7 mouse cellular contexts compared by ENCODE assay signal in the genomic region with DNA sequence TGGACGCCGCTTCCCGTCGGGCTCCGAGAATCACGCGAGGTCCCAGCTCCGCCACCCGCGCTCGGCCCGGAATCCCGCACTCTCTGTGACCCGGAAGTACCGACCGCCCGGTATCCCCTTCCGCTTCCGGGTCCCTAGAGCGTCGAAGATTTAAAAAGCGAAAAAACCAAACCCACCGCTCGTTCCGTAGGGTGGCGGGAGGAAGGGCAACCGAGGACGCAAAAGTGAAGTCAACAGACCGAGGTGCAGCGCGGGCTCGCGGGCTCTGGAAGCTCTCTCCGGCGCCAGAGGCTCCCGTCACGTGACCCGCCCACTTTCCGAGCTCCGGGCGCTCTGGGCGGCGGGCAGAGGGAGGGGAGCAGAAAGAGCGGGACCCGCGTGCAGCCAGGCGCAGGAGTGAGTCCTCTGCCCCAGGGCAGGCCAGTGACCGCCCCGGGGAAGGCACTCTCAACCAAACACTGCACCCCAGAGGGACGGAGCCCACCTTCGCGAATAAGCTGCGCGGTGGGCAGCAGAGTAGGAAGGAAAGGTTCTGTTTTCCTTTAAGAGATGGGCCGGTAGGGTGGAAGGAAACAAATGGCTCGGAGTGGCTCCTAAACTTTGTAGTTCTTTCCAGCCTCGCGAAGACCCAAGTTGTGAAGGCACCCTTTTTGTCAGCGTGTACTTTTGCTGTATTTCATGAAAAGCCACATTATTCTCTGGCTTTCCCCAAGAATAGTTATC. TPM values are rescaled to one million over a fixed set of nuclear protein-coding genes. Genes with fewer than 3 reads are reported as not detected.
DNase-seq lines count a peak whose midpoint lies in the region; ATAC-seq and TF ChIP-seq lines count a peak whose summit lies in the region.

A gene (minus strand): TSS at position 261 of the 723 bp plus-strand sequence.

- H3K4me3 ChIP-seq in intestine, postnatal 0 days (ENCODE audit: low read depth, low read length): peak within 1 kb of the TSS; percentile 99
- H3K4me3 ChIP-seq in midbrain, embryonic 12.5 days: peak within 1 kb of the TSS; percentile 100
- peak within 1 kb of the TSS; percentile 83 for H3K4me3 ChIP-seq in small intestine, adult 2 months (ENCODE audit: low read depth, low read length)

- peak; percentile 29; the same call in 1 of the 2 replicates for TF ChIP-seq POLR2A in small intestine, adult 2 months (IDR thresholded peaks at IDR 0.05; ENCODE audit: low read depth, low read length)

- no peak for TF ChIP-seq CTCF in intestine, postnatal 0 days (IDR thresholded peaks at IDR 0.05; ENCODE audit: low read depth)
- TF ChIP-seq CTCF in small intestine, adult 2 months (IDR thresholded peaks at IDR 0.05; ENCODE audit: extremely low read depth, insufficient read length, insufficient replicate concordance, low read depth, low read length): no peak

- no peaks in the 10 kb centered on the region for H3K9me3 ChIP-seq in intestine, postnatal 0 days (ENCODE audit: control insufficient read depth)
- no peaks in the 10 kb centered on the region for H3K9me3 ChIP-seq in midbrain, embryonic 12.5 days

- WGBS in intestine, postnatal 0 days: under 1% methylated on average over 59 of the region's 59 CpGs
- under 1% methylated on average over 59 of the region's 59 CpGs for WGBS in midbrain, embryonic 12.5 days
- under 1% methylated on average over 59 of the region's 59 CpGs for WGBS in small intestine, adult 2 months

- no peaks in the 10 kb centered on the region for H3K4me1 ChIP-seq in intestine, postnatal 0 days (replicated peaks; ENCODE audit: control insufficient read depth, insufficient read depth, low read length)
- peaks cover 15% of the 10 kb centered on the region for H3K4me1 ChIP-seq in midbrain, embryonic 12.5 days
- H3K4me1 ChIP-seq in small intestine, adult 2 months (ENCODE audit: control insufficient read depth, insufficient read depth, insufficient read length, low read length): 0 out of 2 replicates have a peak, but pooled peaks cover 2% of the 10 kb centered on the region

- DNase-seq in adrenal gland, adult 2 months: peak; percentile 89
- peak; percentile 81 for DNase-seq in embryo, embryonic 11.5 days (ENCODE audit: low read depth, low spot score)
- DNase-seq in gastrocnemius, postnatal 4 days (ENCODE audit: low spot score in 2 of 2): peak; percentile 68 to 84
- peak; percentile 84 for DNase-seq in left cerebral cortex, postnatal 4 days

- peak; percentile 96 for ATAC-seq in intestine, postnatal 0 days
- peak; percentile 96 for ATAC-seq in midbrain, embryonic 12.5 days (ENCODE audit: low FRiP score, low read depth)

- peak within 1 kb of the TSS; percentile 98 for H3K27ac ChIP-seq in intestine, postnatal 0 days (ENCODE audit: low read depth, low read length)
- peak within 1 kb of the TSS; percentile 98 for H3K27ac ChIP-seq in midbrain, embryonic 12.5 days (replicated peaks)
- H3K27ac ChIP-seq in small intestine, adult 2 months (ENCODE audit: insufficient read depth, low read depth, low read length): peak within 1 kb of the TSS; percentile 98

- no peaks in the 10 kb centered on the region for H3K27me3 ChIP-seq in intestine, postnatal 0 days (replicated peaks; ENCODE audit: control insufficient read depth, insufficient read depth, low read length)
- no peaks in the 10 kb centered on the region for H3K27me3 ChIP-seq in midbrain, embryonic 12.5 days
- H3K27me3 ChIP-seq in small intestine, adult 2 months (ENCODE audit: control insufficient read depth, insufficient read depth, low read length): no peaks in the 10 kb centered on the region

- peak within 1 kb of the TSS; percentile 90 for H3K4me2 ChIP-seq in intestine, postnatal 0 days (replicated peaks; ENCODE audit: low read depth)
- peak within 1 kb of the TSS; percentile 68 for H3K4me2 ChIP-seq in midbrain, embryonic 12.5 days (replicated peaks)

- intact Hi-C loops in left cerebral cortex, postnatal 4 days (cut with DNase I): no loop called here

- H3K9ac ChIP-seq in intestine, postnatal 0 days (ENCODE audit: low read depth, low read length): peak within 1 kb of the TSS; percentile 98
- H3K9ac ChIP-seq in midbrain, embryonic 12.5 days (replicated peaks): peak within 1 kb of the TSS; percentile 98

- H3K36me3 ChIP-seq in intestine, postnatal 0 days (ENCODE audit: control insufficient read depth, insufficient read depth): peaks cover 19% of the 10 kb centered on the region; the same call in 1 of the 2 replicates
- peaks cover 42% of the 10 kb centered on the region for H3K36me3 ChIP-seq in midbrain, embryonic 12.5 days
- peaks cover 13% of the 10 kb centered on the region for H3K36me3 ChIP-seq in small intestine, adult 2 months (ENCODE audit: control insufficient read depth, insufficient read depth, low read length)

RNA-seq across cellular contexts. Expression of the gene that starts here (rescaled TPM):
- total RNA-seq in adrenal gland, adult 2 months (2021): 10 to 100 TPM; 48.2 to 55.7 TPM
- 3.6 and 4.6 TPM in 2 replicates for polyA plus RNA-seq in adrenal gland, adult 2 months (2012; rRNA removed)
- total RNA-seq in gastrocnemius, postnatal 4 days (2021): 10 to 100 TPM; 44.0 to 47.8 TPM
- polyA plus RNA-seq in intestine, postnatal 0 days (2015; fragmentation: Nextera tagmentation; extraction: Ambion mirVana): 16.6 and 17.1 TPM in 2 replicates
- 10 to 100 TPM; 71.3 to 73.2 TPM for total RNA-seq in left cerebral cortex, postnatal 4 days (2021)
- polyA plus RNA-seq in midbrain, embryonic 12.5 days (2016; fragmentation: Nextera tagmentation; extraction: Ambion mirVana): 75.2 and 82.9 TPM in 2 replicates
- polyA plus RNA-seq in small intestine, adult 2 months (2012; rRNA removed): 1.7 and 4.0 TPM in 2 replicates

Comparison
In these comparisons a context has a peak if more than half of its experiments do, and no peak if none do; other contexts are left out.
1. Peak in every context shown above with its lines: DNase-seq, ATAC-seq, H3K4me3 ChIP-seq and H3K27ac ChIP-seq.